Mouse (Mus musculus) kidney, adult 18-20 months (tissue): Measurements from ENCODE around the gene Ppm1d.

Experiments used
- DNase-seq: peaks from one replicate; pipeline ENCODE4 v3.0.0; 2021

The Ppm1d gene

DNA sequence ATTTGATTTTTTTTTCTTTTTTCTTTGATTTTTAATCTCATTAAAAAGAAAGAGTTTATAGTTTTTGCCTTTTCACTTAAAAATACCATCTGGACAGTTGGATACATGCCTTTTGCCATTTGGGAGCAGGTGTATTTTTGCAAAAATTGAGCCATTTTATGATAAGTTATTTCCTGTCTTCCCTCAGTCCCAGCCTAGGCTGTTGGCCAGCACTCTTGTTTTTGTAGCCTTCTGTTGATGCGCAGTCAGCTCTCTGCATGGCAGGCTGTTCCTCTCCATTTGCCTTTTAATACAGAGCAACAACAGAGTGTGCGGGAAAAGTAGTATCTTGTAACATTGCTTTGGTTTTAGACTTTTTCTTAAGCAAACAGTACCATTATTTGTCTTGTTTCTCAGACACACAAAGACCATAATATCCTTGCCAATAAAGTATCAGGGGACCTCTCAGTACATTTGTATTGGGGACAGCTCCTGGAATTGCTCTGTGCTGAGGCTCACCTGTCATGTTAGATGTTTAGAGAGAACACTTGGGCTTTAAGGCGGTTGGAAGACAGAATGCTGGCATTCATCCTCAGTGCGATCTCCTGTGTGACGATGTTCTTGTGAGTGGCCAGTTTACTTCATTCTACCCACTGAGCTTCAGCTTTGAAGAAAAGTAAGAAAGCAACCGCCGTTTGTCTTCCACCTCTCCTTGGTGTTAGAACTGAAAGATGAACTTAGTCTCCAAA is 18.3 kb downstream of the Ppm1d start:
- DNase-seq: no peak

DNA sequence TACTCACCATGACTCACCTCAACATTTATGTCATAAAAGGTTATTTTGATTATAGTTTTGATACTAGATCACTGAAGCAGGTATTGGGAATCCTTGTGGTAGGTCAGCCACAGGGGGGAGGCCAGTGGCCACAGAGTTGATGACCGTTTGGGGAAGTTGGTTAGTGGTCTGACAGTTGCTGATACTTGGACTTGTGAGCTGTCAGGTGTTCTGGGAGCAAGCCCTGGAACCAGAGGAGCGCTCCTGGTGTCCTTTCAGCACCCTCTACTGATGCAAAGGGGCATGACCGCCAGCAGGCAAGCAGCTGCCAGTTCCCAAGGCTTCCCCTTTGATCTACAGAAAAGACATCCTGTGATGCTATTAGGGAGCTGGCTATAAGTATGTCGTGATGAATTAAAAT is 23.7 kb downstream of the Ppm1d start:
- DNase-seq: peak; percentile 65

DNA sequence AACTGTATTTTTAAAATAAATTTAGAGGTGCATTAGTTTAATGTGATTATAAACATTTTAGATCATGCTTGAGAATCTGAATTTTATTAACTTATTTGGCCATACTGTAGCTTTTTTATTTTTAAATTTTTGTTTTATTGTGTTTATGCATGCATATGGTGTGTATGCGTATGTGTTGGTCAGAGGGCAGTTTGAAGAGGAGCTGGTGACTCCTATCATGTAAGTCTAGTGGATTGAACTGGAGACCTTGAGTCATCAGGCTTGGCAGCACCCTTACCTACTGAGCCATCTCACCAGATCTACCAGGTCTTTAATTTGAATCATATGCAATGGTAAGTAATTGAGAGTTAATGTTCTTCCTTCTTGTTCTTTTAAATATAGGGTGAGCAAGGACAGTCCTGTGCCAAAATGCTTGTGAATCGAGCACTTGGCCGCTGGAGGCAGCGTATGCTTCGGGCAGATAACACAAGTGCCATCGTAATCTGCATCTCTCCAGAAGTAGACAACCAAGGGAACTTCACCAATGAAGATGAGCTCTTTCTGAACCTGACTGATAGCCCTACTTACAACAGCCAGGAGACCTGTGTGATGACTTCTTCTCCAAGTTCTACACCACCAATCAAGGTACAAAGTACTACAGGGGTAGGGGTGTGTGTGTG is 28.3 kb downstream of the Ppm1d start:
- DNase-seq: no peak

DNA sequence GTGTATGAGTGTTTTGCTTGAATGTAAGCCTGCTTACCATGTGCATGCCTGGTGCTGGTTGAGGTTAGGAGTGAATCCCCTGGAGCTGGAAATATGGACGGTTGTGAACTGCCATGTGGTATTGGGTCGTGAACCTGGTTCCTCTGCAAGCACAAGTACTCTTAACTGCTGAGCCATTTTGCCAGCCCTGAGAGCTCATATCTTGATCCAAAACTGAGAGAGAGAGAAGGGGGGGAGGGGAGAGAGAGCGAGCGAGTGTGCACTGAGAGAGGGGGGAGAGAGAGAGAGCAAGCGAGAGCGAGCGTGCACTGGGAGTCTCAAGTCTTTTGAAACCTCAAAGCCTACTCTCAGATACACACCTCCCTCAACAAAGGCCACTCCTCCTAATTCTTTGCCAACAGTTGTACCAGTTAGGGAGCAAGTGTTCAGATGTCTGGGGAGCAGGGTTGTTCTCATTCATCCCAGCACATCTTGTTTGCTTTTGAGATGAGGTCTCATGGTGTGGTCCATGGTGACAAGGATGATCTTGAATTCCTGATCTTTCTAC is 29.1 kb downstream of the Ppm1d start:
- DNase-seq: no peak

DNA sequence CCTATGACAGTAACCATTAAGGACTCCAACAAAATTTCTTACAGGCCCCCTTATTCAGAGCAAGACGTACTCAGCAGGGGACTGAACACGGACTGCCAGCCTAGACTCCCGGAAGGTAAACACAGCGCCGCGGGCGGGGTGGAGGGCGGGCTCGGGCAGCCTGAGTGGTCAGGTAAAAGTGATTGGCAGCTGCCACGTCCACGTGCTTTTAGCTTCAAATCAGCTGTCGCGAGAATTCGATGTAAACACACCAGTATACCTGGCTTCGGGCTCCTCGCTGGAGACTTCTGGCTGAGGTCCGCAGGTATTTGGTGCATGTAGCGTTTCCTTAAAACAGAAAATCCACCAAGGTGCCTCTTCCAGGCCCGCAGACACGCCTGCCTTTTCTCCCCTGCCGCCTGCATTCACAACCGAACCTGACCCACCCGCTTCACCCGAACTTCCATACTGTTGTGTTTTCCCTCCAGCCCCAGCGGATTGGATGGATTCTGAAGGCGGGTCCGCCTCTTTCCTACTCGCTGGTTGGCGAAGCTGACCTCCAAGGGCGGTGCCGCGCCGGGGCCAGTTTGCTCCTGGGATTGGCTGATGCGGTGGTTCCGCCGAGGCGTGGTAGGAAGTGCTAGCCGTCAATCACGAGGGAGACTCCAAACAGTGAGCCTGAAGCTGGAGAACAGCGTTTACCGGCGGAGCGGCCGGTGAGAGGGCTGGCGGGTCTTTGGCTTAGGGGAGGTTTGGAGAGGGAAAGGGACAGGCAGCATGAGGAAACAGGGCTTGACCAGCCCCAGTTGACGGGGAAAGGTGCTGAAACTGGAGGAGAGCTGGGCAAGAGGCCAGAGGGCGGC is 41.7 kb downstream of the Ppm1d start, which contains the start of gene Bcas3:
TSS of gene Bcas3 (plus strand) at position 629 of the 842 bp plus-strand sequence.
- peak; percentile 99 for DNase-seq

DNA sequence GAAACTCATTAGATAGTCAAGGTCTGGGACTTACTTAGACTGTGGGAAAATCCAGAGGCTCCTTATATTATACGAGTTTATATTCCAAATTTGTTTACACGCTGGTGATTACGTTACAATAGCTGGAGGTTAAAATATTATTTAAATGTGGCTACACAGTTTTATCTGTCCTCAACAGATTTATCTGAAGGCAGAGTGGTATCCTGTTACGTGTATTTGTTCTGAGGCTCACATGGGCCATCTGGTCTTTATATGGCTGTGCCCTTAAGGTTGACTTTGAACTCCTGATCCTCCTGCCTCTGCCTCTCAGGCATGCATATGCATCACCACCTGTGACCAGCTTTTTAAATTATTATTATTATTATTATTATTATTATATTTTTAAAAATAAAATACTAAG is 42.8 kb downstream of the Ppm1d start:
- no peak for DNase-seq

DNA sequence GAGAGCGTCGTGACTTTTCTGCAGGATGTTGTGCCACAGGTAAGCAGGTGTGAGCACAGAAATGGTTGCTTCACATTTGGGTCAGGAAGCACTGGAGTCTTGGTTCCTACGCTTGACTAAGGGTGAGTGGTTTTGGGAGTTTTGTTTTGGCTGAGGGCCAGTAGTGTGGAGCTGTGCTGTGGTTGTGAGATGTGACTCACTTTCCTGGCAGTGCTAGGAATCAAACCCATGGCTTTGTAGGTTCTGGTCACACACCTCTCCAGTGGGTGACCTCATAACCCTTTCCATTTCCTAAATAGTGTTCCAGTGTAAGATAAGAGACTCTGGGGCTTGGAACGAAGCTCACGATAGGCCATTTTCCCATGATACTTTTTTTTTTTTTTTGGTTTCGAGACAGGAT is 48.6 kb downstream of the Ppm1d start:
- no peak for DNase-seq

DNA sequence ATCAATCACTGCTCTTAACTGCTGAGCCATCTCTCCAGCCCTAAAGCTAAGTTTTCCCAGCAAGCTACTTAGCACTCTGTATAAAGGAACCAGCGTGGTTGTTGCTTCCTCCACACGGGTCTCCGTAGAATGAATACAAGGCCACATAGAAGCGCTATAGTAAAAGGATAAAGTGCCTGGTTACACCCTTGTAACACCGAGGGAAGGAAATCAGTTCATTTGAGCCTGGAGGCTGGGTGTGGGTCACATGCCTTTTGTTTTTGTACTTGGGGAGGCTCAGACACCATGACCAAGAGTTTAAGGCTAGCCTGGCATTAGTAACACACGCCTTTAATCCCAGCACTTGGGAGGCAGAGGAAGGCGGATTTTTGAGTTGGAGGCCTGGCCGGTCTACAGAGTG is 50.6 kb downstream of the Ppm1d start:
- no peak for DNase-seq

DNA sequence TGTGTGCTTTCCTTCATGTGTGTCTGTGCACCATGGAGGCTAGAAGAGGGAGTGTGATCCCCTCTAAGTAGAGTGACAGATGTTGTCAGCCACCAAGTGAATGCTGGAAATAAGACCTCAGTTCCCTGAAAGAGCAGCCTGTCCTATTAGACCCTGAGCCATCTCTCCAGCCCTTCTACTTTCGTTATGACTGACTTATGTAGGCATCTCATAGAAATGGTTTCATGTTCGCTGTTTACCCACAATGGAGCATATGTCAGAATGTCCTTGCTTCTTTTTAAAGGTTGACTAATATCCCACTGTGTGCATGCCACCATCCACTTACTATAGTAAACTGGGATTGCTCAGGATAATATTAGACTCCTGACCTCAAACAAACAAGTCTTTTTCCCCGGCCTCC is 55.1 kb downstream of the Ppm1d start:
- DNase-seq: no peak

DNA sequence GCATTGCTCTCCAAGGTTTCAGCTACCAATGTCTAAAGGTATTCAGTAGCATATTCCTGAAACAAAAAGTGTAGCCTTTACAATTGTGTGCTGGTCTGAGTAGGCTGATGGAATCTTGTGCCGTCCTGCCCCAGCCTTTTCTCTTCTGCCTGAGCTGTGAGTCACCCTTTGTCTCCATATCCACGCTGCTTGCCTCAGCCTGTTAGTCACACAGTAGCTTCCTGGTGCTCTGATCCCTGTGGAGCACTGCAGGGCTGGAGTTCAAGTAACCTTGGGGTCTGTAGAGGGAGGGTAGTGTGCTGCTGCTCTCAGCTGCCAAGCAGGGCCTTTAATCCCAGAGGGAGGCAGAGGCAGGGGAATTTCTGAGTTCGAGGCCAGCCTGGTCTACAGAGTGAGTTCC is 56.8 kb downstream of the Ppm1d start:
- DNase-seq: no peak

DNA sequence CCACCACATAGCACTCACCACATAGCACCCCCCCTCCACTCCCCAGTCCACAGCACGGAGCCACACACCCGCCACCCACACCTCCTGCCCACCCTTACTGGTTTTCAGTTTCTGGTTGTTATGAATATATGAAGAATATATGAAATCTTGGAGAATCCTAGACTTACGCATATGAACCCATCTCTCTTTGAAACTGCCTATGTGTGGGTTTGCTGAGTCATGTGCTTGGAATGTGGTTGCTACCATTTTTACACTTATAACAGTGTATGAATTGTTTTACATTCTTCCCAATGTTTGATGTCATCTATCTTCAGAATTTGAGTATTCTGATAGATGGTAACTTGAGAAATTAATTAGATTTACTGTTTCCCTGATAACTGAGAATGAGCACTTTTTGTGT is 68.0 kb downstream of the Ppm1d start:
- no peak for DNase-seq

DNA sequence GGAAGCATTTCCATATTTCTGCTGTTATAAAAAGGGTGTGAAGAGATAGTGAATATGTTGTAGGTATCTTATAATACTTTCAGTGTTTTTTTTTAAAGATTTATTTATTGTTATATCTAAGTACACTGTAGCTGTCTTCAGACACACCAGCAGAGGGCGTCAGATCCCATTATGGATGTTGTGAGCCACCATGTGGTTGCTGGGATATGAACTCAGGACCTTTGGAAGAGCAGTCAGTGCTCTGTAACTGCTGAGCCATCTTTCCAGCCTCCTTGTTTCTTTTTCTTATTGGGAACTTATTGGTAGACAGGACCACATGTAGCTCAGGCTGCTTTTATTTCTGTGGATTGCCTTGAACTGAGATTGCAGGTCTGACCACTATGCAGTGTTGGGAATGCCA is 69.0 kb downstream of the Ppm1d start:
- DNase-seq: no peak

DNA sequence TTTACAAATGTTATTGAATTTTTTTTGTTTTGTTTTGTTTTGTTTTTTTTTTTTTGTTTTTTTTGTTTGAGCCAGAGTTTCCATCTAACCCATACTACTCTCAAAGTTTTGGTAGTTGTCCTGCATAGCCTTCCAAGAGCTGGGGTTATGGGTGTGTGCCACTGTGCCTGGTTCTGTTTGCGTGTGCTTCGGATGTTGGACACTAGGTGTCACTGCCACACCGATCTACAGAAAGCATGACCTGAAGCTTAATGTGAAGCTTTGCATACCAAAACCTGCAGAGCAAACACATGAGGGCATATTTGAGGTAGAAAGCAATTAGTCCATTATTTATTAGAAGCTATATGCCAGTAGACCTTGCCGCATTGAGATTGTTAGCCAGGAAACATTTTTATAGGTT is 71.0 kb downstream of the Ppm1d start:
- peak; percentile 83 for DNase-seq

DNA sequence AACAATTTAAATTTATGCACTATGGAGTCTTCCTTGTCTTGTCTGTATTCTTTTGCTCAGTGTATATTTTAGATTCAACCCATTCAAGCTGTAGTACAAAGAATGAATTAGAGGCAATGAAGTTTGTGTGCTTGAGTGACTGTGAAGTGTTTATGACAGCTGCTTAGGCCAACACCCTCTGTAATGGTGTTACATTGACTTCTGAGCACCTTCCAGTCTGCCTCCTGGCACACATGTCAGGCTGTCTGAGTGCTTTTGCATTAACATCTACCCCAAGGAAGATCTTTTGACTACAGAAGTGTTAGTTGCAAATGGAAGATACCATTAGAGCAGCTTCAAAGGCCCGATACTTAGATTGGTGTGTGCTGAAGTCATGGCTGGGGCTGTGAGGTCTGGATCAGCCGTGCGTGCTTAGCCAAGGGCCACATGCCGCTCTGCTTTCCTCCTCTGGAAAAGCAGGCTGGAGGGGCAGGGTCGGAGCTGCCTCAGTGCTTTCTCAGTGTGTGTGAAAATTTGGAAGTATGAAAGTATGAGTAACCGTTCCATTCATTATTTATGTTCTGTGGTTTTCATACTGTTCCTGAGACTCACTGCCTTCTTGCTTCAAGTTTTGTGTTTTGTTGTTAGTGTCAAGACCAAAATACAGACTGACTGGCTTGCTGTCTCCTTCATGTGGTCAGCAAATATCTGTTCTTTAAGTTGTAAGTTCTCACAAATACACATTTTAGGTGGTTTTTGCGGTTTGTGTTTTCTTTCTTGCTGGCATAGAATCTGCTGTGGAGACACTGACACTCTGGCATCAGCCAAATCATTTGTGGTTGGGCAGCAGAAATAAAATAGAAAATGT is 73.2 kb downstream of the Ppm1d start:
- DNase-seq: no peak

DNA sequence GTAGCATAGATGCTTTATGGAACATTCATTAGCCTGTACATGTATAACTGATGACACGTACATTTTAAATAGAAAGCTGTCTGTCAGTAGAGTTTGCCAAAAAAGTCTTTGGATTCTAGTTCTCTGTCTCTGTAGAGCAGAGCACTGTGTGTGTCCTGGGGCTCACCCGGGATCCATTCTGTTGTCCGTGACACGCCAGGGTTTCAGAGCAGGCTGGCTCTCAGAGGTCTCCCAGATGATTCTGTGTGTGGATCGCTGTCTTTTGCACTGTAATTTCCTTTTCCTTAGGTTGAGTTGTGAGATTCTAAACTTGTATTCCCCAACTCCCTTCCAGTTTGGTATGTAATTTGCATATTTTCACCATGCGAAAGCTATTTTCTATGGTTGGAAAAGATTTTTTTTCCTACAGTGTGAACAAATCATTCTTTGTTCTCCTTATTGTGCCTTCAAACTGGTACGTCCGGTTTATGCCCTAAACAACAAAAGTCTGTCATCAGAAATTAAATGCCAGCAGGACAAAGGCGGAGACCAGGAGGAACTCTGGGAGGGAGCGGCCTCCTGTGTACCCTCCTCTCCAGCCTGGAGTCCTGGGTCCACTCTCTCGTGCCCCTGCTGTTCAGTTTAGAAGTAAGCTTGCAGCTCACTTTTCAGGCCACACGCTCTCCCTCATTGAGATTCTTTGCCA is 81.3 kb downstream of the Ppm1d start:
- DNase-seq: no peak

DNA sequence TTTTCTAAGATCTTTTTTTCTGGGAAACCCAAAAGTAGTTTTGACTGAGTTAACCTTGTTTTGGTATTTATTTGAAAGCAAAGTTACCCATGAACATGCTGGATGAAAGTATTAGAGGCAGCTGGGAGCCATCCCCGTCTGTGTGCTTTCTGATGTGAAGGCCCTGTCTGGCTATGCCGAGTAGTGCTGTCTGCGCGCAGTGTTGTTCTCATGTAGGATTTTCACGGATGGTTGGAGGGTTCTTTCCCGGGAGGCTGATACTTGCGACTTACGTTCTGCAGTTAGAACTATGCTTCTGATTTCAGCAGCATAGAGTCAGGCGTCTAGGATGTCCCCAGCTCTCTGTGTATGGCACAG is 81.8 kb downstream of the Ppm1d start:
- peak; percentile 7 for DNase-seq

DNA sequence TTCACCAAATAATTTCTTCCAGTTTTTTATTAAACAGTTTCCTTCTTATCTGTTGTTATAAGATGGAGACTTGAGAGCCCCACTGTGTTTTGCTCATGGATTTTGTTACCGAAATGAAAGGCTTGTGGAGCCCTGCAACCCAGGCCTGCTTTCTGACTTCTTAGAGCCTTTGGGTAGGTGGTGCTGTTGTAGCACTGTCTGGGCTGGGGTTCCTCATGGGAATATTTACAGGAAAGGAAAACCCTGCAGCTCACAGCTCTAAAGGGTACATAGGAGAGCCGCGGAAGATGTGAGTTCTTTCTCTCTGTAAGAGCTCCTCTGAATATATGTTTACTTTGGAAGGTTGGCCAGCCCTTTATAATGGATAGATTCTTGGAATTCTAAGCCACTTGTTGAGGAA is 82.9 kb downstream of the Ppm1d start:
- no peak for DNase-seq

DNA sequence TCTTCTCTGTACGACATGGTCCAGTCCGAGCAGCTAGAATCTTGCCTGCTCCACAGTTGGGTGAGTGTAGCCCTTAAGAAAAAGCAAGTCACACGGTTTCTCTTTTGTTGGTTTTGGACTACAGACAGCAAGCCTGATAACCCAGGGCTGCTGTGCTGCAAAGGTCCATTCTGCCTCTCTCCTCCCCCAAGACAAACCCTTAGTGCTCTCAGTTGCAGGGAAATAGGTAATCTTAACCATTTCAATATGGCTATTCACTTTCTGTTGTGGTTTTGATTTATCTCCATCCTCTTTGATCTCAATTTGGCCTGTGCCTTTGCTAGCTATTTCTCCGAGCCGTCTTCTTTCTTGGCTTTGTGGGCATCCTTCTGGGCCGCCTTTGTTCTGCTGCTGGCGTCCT is 84.3 kb downstream of the Ppm1d start:
- DNase-seq: no peak
